Mouse (Mus musculus) spleen, adult 12 weeks (tissue): ENCODE results near the gene Wrap53.

ENCODE experiments used
- DNase-seq: peaks from one replicate; pipeline ENCODE4 v3.0.0; 2022; ENCODE audit warnings: low spot score

The Wrap53 gene

DNA sequence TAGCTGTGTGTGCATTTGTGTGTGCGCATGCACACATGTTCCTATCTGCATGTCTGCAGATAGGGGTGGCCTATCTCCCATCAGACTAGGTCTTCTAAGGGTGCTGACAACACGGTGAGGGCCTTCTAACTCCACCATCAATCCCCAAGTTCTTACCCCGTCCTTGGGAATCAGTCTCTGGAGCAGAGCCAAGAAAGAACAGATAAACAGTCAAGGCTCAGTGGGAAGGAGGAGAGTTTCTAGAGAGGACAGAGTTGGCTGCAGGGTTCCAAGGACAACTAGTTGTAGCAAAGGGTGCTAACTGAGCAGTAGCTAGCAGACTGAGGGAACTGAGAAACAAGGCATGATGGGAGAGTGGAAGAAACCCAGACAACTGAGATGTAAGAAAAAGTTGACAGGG is 21.7 kb upstream of the Wrap53 start:
- DNase-seq = no peak

DNA sequence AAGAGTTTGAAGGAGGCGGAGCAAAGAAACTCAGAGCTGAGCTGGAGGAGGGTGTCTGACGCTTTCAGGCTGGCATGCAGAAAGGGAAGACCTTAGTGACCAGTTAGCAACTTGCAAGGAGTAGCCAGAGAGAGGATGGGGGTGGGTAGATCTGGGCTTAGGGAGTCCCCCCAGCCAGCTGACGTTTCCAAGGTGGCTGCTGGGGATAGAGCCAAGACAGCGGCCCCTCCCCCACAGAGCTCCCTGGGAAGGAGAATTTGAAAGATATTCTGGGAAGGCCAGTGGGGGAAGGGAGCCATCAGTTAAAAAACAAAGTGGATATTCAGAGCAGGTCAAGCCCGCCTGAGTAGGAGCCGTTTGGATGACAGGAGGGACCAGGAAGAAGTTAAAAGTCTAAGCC is 20.0 kb upstream of the Wrap53 start:
- no peak for DNase-seq

DNA sequence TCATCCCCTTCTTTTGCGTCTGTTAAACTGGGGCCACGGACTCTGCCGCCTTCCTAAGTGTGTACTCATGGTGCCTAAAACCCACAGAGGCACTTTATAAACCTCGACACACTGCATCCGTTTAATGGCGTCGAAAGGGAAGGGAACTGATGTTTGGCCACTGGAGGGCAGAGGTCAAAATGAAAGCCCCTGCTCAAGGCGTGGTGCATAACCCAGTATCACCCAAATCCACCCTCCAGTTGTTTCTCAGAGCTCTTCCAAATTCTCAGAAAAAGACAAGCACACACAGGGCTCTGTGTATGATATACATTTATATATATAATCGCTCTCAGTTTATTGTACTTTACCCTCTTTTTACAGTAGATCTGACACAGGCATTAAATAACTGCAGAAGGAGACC is 19.4 kb upstream of the Wrap53 start:
- no peak for DNase-seq

DNA sequence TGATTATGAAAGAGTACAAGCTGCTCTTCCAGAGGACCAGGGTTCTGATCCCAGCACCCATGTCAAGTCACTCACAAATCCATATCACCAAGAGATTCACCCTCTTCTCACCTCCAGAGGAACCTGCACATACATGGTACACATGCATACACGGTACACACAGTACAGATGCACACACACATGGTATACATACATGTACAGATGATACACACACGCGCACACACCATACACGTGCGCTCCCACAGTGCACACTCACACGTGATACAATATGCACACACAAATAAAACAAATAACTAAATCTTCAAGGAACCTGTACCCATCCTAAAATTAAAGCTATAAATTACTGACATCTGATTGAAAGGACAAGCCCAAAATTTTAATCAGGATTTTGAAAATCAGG is 14.8 kb upstream of the Wrap53 start:
- no peak for DNase-seq

DNA sequence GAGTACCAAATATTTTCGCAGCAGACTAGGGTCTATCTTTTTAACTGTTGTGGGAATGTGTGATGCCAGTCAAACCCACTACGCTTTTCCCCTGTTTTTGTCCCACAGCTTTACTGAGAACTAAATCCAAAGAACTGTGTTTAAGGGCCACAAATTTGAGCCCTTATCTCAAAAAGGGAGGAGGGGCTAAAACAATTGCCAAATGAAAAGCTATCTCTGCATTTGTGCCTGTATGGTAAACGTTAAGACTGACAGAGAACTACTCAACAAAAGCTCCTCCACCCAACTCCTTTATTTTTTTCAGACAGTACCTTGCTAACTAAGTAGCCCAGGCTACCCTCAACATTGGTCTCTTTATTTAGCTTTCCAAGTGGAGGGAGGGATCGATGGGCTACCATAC is 12.7 kb upstream of the Wrap53 start:
- no peak for DNase-seq

DNA sequence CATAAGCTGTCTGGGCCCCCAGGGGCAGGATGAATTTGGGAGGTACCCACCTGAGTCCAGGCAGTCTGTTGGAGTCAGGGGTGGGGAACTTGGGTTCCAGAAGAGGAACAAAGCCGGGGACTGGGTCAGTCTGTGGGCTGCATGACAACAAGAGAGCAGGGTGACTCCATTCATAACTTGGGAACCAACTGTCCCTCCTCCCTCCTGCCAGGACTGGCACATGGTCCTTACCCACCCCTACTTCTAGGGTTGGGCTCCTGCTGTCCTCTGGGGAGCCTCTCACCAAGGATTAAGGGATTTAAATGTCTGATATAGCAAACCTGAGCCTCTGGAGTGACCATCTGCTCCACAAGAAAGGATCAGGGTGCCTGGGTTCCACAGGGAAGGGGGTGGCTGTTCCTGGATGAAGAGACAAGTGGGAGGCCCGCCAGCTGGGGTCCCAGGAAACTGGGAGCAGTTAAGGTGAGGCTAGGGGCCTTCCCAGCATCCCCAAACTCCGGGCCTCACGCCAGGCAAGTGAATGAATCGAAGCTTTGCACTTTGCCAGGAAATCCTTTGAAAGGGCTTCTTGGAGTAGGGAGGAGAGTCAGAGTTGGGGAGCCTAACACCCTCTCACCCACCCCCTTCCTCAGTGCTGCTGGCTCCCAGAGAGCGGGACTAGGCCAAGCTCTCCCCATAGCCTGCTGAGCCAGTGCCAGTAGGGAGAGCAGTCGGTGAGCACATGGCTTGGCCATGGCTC is 12.0 kb upstream of the Wrap53 start:
- DNase-seq = no peak

DNA sequence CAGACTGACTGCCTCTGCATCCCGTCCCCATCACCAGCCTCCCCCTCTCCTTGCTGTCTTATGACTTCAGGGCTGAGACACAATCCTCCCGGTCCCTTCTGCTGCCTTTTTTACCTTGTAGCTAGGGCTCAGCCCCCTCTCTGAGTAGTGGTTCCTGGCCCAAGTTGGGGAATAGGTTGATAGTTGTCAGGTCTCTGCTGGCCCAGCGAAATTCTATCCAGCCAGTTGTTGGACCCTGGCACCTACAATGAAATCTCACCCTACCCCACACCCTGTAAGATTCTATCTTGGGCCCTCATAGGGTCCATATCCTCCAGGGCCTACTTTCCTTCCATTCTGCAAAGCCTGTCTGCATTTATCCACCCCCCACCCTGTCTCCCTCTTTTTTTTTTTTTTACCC is 11.4 kb upstream of the Wrap53 start:
- DNase-seq = no peak

DNA sequence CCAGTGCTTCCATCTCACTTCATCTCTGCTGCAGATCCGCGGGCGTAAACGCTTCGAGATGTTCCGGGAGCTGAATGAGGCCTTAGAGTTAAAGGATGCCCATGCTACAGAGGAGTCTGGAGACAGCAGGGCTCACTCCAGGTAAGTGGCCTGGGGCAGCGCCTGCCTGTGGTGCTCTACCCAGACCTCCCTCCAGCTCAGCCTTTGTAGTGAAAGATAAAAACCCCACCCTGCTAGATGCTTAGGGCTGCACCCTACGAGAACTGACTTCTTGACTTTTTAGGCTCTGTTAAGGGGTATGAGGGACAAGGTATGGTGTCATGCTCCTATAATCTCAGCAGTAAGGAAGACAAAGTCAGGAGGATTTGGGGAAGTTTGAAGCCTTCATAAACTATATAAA is 10.6 kb upstream of the Wrap53 start:
- DNase-seq = no peak

DNA sequence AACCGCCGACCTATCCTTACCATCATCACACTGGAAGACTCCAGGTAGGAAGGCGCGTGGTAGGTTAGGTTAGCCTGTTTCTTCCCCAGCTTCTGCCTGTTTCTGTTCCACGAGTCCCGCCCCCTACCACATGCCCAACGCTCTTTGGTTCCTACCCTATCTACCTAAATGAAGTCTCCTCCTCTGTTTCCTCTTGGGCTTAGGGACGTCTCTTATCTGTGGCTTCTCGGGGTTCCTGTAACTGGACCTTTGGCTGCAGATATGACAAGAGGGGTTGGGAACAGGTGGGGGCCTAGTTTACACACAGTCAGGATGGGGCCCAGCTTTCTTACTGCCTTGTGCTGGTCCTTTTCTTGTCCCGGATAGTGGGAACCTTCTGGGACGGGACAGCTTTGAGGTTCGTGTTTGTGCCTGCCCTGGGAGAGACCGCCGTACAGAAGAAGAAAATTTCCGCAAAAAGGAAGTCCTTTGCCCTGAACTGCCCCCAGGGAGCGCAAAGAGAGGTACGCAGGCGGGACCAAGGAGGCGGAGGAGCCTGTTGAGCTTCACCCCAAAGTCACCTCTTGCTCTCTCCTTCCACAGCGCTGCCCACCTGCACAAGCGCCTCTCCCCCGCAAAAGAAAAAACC is 9.3 kb upstream of the Wrap53 start:
- no peak for DNase-seq

DNA sequence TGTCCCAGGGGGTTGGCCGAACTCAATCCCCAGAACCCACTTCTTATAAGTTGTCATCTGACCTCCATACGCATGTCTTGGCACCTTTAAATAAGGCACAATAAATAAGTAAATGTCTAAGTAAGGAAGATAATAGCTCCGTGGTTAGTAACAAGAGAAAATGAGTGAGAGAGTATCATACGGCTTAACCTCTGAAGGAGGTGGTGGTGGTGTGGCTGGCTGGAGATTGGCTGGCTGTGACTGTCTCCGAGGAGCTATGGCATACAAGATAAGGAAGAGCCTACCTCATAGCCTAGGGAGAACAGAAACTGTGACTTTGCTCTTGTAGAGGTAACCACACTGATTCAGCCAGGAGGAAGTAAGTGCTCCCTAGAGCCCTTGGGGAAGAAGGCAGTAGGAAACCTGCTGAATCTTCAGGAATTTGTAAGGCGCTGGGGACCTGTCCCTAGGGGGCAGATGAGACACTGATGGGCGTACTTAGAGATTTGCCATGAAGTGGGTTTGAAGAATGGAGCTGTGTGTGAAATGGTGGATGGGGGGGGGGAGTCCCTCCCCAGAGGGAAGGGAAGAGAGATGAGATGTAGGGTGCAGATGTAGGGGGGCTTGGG is 5.8 kb upstream of the Wrap53 start:
- peak; percentile 47 for DNase-seq

DNA sequence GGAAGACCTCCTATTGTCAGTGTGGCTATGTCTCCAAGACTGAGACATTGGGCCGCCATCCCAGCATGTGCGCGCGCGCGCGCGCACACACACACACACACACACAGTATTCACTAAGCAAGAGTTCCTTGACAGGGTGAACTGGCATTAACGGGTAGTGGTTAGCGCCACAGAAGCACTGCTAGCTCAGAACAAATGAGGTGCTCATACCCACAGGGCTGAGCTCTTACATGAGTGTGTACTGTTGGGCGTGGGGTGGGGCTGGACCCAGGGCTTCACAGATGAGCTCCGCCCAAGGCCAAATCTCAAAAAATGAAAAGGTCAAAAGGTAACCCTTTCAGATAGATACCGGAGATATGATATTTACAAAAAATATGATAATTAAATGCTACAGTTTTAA is 4.9 kb upstream of the Wrap53 start:
- DNase-seq = no peak

DNA sequence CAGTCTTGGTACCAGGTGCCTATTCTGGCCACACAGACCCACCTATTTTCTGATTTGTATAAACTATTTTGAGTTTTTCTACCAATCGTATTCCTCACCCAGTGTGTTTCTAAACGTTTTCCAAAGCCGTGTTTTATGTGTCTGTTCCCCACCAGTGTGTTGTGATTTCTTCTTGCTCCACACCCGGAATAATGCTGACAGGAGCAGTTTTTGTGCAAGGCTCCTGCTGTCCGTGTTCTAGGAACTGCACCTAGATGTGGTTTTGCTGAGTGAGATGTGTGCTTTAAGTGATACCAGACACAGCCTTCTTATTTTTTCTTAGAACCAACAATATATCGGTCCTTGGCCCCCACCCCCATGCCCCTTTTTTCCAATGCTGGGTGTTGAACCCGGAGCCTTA is 4.0 kb upstream of the Wrap53 start:
- no peak for DNase-seq

DNA sequence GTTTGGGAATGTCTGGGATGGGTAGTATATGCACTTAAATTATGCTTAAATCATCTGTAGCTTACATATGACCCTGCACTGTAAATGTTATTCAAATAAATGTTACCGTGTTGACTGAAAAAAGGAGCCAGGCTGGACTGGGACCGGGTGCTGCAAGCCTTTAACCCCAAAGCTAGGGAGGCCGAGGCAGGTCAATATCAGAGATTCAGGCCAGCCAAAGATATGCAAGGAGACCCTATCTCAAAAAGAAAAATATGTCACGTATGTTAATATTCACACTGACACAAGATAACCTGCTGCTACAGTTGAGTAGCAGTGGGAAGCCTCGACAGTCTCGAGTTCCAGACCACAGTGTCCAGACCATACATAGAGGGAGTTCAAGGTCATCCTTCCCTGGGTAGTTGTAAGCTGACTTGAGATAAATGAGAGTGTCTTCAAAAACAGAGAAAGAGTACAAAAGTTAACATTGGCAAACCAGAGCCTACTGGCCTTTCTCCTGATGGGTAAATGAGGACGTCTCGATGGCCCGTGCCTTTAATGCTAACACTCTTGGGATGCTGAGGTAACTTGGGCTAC is 2.3 kb upstream of the Wrap53 start:
- no peak for DNase-seq

DNA sequence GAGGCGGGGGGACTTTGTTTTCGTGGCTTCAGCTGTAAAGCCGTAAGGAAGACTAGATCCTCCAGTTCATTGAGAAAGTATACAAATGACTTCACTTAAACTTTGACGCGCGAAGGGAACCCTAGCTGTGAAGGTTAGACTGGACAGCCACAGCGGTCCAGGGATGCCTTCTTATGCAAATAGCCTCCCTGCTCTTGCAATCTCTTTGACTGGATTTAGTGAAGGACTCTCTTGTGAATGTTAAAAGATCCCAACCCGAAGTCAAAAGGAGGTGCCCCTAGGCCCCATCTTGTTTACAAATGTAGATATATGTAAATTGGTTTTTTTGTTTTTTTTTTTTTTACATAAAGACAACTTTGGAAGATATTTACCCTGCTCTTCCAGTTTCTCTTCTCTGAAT is 1.8 kb upstream of the Wrap53 start:
- DNase-seq = no peak

DNA sequence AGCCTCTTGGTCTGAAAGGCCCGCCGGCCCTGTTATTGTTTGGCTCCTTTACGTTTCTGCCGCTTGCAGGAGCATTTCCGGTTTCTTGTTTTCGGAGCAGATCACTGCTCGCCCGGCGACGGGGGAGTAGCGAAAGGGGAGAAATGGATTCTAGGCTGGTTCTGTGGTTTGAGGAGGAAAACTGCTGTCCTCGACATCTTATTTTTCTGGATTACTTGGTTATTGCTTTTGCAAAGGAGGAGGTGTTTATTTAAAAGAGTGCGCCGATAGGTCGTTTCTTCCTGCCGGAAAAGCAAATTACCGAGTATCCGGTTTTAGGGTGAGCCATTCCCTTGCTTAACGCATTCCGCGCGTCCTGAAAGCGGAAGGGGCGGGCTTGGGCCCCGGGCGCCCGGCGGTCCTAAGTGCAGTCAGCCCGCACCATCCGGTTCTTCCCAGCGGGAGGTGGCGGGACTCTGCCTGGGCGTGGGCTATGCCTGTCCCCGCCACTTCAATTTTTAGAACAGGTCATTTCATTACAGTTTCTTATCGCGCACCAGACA is 1.2 kb upstream of the Wrap53 start:
- peak; percentile 85 for DNase-seq

DNA sequence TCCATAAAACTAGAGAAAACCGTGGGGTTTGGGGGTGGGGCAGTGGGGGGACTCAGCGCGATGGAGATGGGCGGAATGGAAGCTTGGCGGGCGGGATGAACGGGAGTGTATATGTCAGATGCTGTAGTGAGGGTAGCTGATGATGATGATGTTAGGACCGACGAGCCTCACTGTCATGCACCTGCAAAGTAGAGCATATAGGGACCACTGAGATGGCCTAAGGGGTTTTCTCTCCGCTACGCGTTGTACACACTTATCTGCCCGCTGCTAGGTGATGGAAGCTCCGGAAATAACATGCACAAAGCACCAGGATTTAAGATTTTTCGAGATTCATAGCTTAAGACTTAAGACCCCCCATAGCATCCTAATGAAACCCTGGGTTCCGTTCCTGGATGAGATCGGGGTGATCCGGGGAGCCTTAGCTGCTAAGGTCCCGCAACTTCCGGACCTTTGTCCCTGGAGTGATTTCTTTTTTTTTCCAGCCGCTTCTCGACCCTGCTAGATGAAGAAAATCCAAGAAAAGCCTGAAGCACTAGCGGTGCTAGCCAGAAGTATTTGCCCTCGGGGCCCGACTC is 604 bp upstream of the Wrap53 start:
- peak; percentile 25 for DNase-seq

DNA sequence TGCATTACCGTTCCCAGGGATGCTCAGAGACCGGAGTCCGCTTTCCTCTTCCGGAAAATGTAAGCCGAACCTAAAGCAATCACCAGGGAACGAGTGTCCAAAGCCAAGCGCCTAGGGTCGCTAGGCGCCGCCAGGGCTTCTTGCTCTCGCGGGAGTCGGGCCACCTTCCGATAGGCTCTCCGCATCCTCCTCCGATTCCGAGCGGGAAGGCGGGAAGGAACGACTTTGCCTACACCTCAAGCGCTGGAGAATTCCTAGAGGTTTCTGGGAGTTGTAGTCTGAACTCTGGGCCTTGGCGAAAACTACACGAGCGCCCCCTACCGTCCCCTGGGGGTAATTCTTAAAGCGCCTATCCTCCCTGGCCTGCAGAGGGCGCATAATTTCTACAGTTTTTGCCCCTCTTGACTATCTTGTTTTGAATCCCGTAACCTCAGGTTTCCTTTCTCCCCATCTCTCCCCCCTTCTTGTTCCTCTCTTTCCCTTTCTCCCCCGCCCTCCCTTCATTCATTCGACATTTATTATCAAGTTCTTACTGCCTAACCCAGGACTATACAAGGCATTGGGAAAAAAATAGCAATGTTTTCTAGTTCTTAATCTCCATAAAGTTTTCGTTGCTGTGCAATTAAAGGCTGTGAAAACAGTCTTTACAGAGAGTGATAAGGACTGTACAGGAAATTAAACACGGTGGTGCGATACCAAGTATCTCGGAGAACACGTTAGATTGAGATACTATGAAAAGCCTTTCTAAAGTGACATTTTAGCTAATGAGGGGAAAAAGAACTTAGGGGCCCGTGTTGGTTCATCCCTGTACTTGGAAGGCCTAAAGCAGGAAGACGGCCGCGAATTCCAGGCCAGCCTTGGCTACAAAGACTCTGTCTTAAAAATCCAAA is 682 bp downstream of the Wrap53 start:
- peak; percentile 97 for DNase-seq

DNA sequence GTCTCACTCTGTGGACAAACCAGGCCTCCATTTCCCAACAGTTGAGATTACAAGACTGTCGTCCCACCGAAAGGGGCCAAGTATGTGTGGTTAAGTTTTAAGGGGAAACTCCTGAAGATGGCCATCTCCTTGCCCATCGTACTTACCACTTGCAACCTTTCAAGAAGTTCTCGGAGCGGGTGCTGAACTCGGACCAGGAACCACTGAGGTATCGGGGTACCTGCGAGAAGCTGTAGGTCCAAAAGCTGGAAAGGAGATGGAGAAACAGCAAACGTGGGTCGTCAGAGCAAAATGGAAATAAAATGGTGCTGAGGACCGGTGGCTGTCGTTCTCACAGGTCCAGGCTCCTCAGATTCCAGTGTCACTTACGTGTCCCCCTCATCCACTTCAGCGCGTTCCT is 1.8 kb downstream of the Wrap53 start:
- no peak for DNase-seq

DNA sequence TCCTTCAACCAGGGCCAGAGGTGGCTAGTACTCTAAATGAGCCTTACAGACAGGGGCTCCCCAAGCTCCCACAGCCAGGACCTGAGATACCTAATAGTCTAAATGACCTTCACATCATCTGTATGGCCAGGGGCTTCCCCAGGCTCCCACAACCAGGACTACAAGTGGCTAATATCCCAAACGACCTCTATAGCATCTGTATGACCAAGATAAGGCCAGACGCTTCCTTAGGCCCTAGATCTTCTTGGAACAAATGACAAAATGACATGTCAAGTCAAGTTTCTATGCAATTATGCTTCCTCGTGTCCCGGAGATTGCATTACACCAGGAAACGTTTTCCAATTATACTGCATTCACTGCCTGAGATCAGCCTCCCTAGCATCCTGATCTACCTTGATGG is 3.7 kb downstream of the Wrap53 start:
- no peak for DNase-seq

DNA sequence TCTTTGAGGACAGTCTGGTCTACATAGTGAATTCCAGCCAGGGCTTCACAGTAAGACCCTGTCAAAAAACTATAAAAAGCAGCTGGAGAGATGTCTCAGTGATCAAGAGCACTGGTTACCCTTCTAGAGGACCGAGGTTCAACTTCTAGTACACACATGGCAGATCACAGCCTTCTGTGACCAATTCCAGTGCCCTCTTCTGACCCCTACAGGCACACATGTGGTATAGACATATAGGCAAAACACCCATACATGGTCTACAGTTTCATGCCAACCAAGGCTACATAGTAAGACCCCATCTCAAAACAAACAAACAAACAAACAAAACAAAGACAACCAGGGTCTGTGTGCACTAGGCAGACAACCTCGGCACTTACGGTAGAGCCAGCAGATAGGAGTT is 4.8 kb downstream of the Wrap53 start:
- DNase-seq = no peak

DNA sequence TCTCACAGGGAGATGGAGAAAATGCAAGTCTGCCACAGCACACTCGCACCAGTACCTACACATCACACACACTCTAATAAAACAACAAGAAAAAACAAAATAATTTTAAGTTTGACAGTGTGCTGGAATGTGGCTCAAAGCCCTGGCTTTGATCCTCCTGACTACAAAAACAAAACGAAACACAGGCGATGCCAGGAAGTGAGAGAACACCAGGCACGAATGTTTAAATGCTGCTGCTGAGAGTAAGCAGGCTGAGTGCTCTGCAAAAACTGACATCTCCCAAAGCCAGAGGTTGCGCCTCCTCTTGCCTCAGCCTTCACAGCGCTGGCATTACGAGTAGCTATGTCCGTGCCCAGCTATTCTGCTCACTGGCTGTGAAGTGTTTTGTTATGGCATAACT is 14.9 kb downstream of the Wrap53 start:
- no peak for DNase-seq

DNA sequence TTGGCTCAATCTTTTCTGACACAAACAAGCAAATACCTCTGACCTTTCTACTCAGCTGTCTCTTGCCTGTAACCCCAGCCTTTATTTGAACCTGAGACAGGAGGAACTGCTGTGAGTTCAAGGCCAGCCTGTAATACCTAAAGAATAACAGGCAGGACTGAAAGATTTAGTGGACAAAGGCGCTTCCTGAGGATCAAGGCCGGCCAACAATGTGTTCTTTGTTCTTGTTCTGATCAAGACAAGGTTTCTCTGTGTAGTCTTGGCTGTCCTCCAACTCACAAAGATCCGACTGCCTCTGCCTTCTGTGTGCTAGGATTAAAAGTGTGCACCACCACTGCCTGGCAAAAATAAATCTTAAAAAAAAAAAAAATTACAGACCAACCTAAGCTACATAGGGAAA is 15.7 kb downstream of the Wrap53 start:
- no peak for DNase-seq
